Mouse (Mus musculus) kidney, adult 2 months (tissue): Measurements from ENCODE around the gene Tspan12.

Experiments
- CTCF ChIP-seq: fragments of 200-500 bp; conservative IDR thresholded peaks from 2 replicates; pipeline ENCODE4 v1.5.1; 2011; ENCODE audit warnings: low read depth, mild to moderate bottlenecking, control low read depth, low read length, moderate library complexity, mixed read lengths; ENCODE audit not compliant: insufficient read depth, insufficient read length
- POLR2A ChIP-seq: fragments of 200-500 bp; IDR thresholded peaks from one replicate; pipeline ENCODE4 v1.6.1; 2011; ENCODE audit warnings: low read depth, low read length, control low read depth

DNA sequence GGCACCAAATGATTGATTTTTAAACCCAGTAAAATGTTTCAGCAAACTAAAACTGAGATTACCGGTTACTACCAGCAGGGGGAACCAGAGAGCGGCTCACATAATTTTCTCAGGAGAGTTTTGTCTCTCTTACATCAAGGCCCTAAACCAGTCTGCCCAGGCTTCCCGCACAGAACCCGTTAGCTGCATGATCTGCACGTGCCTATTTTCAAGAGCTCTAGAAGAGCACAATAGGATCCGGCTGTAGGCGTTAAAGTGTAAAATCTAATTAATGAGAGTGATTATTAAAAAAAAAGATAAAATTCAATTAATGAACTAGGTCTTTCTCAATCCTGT, 57.3 kb downstream of the Tspan12 start:
- TF ChIP-seq POLR2A (no peak), CTCF (peak; percentile 36)
